Mouse (Mus musculus) thymus, postnatal 4 days (tissue): Measurements from ENCODE around the gene Podn.
A peak's percentile ranks its signal among the peaks of the same experiment; 100 is the strongest.

ENCODE experiments used
- DNase-seq: peaks from one replicate; pipeline ENCODE4 v3.0.0; 2021

Podn gene

GRCm38 (mm10) chr4:108033041-108033764, 63.0 kb downstream of the Podn start:
- DNase-seq = no peak

- DNase-seq = no peak
These were observed 63.8 kb downstream of the Podn start for GRCm38 (mm10) chr4:108032352-108032849.

- peak; percentile 61 for DNase-seq
These were observed 64.5 kb downstream of the Podn start for GRCm38 (mm10) chr4:108031502-108032351.

- peak; percentile 61 for DNase-seq
These were observed 65.2 kb downstream of the Podn start for GRCm38 (mm10) chr4:108030888-108031501.

- DNase-seq = no peak
These were observed 70.1 kb downstream of the Podn start for GRCm38 (mm10) chr4:108026193-108026592.

GRCm38 (mm10) chr4:108025269-108025668, 71.0 kb downstream of the Podn start:
- DNase-seq = no peak

- no peak for DNase-seq
These were observed 71.6 kb downstream of the Podn start for GRCm38 (mm10) chr4:108024641-108025040.

- DNase-seq = no peak
These were observed 73.1 kb downstream of the Podn start for GRCm38 (mm10) chr4:108023186-108023585.

- DNase-seq = no peak
These were observed 76.1 kb downstream of the Podn start for GRCm38 (mm10) chr4:108020178-108020577.

GRCm38 (mm10) chr4:108018961-108019921, 77.0 kb downstream of the Podn start:
- DNase-seq = no peak

- peak; percentile 70 for DNase-seq
These were observed 77.9 kb downstream of the Podn start for GRCm38 (mm10) chr4:108018241-108018923.

GRCm38 (mm10) chr4:108017839-108018238, 78.4 kb downstream of the Podn start:
- peak; percentile 34 for DNase-seq

- no peak for DNase-seq
These were observed 79.9 kb downstream of the Podn start for GRCm38 (mm10) chr4:108016321-108016720.

- peak; percentile 64 for DNase-seq
These were observed 81.0 kb downstream of the Podn start for GRCm38 (mm10) chr4:108015067-108015765.

GRCm38 (mm10) chr4:108014466-108014865, 81.8 kb downstream of the Podn start:
- DNase-seq = no peak

- no peak for DNase-seq
These were observed 87.7 kb downstream of the Podn start for GRCm38 (mm10) chr4:108008541-108008940.

- DNase-seq = no peak
These were observed 88.6 kb downstream of the Podn start for GRCm38 (mm10) chr4:108007532-108008103.

- DNase-seq = no peak
These were observed 90.9 kb downstream of the Podn start for GRCm38 (mm10) chr4:108005328-108005727.

- no peak for DNase-seq
These were observed 96.9 kb downstream of the Podn start for GRCm38 (mm10) chr4:107999380-107999779.

- no peak for DNase-seq
These were observed 97.5 kb downstream of the Podn start for GRCm38 (mm10) chr4:107998641-107999332.
